Mouse (Mus musculus): Measurements from ENCODE around the gene Pappa2.

GRCm38 (mm10) chr1:158915592-158915991, 64.7 kb downstream of the Pappa2 start:
- TF ChIP-seq CTCF (IDR thresholded peaks at IDR 0.05; ENCODE audit: low read depth, low read length) (no peak), POLR2A (IDR thresholded peaks at IDR 0.05; ENCODE audit: insufficient read depth, low read length) (no peak), EP300 (IDR thresholded peaks at IDR 0.05; ENCODE audit: insufficient read depth, low read depth, low read length) (no peak)
